Mouse (Mus musculus): ENCODE data around the gene 1600014C10Rik. TPM values are rescaled to one million over a fixed set of nuclear protein-coding genes. Genes with fewer than 3 reads are reported as not detected.

1600014C10Rik gene
- total RNA-seq, 2 experiments from 2014 or later: 24.5 to 26.3 TPM

- peak; percentile 83 to 92 for DNase-seq (ENCODE audit: low spot score in 2 of 2)
Observed at GRCm38 (mm10) chr7:38183709-38184417, 846 bp downstream of the 1600014C10Rik start.

GRCm38 (mm10) chr7:38184418-38184745 is 1.4 kb downstream of the 1600014C10Rik start:
- DNase-seq (ENCODE audit: low spot score in 2 of 2): no peak

GRCm38 (mm10) chr7:38184786-38185185 is 1.8 kb downstream of the 1600014C10Rik start:
- DNase-seq (ENCODE audit: low spot score in 2 of 2): no peak

GRCm38 (mm10) chr7:38186861-38187260 is 3.8 kb downstream of the 1600014C10Rik start:
- DNase-seq (ENCODE audit: low spot score in 2 of 2): no peak

- no peak for DNase-seq (ENCODE audit: low spot score in 2 of 2)
Observed at GRCm38 (mm10) chr7:38187796-38188195, 4.8 kb downstream of the 1600014C10Rik start.

- no peak for DNase-seq (ENCODE audit: low spot score in 2 of 2)
Observed at GRCm38 (mm10) chr7:38188281-38189075, 5.5 kb downstream of the 1600014C10Rik start.

DNA sequence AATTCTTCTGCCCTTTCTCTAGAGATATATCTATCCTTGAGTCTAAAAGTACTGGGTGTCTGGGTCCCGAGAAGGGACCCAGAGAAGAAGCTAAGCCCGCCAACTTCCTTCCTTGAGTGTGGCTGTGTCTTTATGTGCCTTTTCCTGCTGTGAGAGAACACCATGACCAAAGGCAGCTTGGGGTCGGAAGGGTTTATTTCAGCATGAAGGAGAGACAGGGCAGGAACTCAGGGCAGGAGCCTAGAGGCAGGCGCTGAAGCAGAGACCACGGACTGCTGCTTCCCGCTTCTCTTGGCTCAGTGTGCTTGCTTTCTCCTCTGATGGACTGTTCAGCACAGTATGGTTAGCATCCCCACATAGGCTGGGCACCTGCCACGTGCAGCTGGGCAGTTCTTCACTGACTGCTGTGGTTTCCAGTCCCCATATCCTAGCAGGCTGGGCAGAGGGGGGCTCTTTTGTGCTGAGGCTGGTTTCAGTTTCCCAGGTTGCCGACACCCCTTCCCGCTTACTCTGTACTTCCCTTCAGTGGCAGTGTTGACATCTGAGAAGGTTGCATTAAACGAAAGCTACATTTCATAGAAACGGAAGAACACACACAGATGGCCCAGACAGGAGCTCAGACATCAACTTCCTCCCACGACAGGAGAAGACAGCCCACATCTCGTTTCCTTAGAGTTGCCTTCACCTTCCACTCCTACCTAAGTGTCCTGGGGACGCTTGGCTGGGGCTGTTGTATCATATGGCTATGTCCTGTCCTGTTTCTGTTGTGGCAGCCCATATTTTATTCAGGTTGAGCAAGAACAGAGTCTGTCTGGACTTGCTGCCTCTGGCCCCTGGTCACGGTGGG is 6.3 kb downstream of the 1600014C10Rik start:
- DNase-seq (ENCODE audit: low spot score in 2 of 2): no peak

GRCm38 (mm10) chr7:38190056-38190835 is 7.2 kb downstream of the 1600014C10Rik start:
- DNase-seq (ENCODE audit: low spot score in 2 of 2): no peak

DNA sequence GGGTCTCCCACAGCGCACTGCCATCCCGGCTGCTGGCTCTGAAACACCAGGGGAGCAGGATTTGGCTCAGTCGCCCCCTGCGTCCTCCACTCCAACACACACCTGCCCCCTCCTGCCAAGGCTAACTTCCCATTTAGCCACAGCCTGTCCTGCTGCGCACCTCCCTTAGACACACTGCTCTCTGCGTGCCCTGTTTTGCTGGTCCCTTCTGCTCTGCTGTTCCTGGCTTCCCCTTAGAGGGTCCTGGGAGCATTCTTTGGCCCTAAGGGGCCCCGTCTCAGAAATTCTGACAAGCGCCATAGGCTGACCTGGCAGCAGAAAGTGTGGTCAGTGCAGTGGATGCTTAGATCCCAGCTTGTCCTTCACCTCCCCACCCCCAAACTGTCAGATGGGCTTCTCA is 8.1 kb downstream of the 1600014C10Rik start:
- no peak for DNase-seq (ENCODE audit: low spot score in 2 of 2)

DNA sequence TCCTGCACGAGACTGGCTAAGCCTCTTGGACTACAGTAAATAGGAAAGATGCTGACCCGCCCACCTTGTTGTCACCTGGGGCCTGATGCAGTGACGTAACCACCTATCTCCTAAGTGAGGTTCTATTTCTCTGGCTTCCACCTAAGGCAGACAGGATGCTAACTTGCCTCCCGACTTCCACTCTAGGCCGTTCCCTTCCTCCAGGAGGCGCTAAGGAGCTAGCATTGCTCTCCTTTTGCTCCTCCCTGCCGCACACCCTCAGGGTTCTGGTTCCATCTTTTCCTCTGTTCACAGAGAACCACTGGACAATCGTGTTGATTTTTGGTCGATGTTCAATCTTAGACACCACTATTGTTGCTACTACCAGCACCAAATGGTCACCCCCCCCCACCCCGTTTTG is 8.6 kb downstream of the 1600014C10Rik start:
- no peak for DNase-seq (ENCODE audit: low spot score in 2 of 2)

DNA sequence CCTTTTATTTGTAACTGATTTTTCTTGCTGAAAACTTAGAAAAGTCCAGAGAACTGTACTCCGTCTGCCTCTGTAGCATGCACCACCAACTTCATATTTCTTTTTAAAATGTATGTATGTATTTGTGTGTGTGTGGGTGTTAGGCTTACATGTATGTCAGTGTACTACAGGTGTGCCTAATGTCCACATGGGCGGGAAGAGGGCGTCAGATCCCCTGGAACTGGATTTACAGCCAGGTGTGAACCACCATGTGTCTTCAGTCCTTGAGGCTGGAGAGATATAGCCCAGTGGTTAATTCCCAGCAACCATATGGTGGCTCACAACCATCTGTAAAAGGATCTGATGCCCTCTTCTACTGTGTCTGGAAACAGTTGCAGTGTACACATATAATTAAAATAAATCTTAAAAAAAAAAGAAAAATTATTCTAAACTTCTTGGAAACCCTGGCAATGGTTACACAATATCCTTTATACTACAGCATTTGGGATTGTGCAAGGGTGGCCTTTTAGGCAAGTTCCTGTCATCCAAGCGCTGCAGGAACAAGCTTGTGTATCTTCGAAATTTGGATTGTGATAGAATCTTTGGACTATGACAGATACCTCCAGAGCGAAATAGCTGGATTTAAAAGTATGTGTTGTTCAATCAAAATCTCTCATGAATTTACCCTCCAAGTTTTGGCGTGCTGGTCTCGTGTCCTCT is 17.0 kb downstream of the 1600014C10Rik start:
- no peak for DNase-seq (ENCODE audit: low spot score in 2 of 2)

DNA sequence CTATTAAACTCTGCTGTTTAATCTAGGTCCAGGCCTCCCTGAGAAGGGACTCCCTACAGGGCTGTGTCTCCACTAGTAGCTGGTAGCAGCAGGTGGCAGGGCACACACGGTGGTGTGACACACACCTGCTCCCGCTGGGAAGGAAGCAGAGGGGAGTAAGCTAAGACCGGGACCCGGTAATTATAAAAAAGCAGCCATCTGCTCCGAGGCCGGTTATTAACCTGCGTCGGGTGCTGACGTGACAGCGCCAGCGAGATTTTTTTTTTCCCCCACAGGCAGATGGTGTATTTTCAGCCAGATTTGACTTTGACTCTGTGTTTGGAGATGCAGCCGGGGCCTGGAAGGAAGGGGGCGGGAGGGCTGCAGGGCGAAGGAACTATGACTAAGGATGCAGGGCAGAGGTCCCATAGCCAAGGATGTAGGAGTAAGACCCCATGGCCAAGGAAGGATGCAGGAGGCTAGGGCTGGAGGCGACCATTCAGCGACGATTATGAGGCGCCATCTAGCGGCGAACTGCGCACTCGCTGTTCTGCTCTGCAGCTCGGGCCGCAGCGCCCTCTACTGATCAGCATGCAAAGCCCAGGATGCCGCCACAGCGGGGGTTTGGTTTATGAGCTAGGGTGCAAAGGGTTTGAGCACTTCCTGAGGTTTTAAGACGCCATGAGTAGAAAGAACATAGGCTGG is 17.7 kb downstream of the 1600014C10Rik start:
- peak; percentile 91 to 95 for DNase-seq (ENCODE audit: low spot score in 2 of 2)

DNA sequence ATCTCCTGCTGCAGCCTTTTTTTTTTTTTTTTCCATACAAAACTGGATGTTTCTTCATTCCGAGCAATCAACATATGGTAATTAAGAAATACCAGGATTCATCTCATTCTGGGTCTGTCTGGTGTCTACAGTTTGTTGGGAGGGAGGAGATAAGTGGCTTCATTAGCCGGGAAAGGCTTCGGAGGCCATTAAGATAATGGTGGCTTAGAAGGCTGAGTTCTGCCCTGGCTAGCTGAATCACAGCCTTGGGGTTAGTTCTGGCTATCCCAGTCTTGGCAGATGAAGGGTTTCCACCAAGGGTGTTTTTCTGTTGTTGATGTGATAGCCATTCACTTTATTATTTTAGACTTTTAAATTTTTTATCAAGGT is 18.3 kb downstream of the 1600014C10Rik start:
- no peak for DNase-seq (ENCODE audit: low spot score in 2 of 2)

GRCm38 (mm10) chr7:38204314-38204713 is 21.3 kb downstream of the 1600014C10Rik start:
- DNase-seq (ENCODE audit: low spot score in 2 of 2): no peak

DNA sequence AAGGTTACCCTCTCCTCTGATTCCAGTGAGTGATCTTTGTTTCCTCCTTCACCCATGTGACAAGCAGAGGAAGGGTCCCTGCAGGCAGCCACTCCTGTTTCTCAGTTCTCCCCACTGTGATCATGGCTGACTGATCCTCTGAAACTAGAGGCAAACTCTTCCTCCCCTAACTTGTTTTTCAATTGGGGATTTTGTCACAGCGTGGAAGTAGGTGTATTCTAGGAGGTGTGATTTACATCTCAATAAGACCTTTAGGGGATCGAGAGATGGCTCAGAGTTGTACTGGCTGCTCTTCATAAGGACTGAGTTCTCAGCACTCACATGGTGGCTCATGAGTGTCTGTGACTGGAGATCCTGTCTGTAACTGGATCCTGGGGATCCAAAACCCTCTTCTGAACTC is 22.8 kb downstream of the 1600014C10Rik start:
- no peak for DNase-seq (ENCODE audit: low spot score in 2 of 2)

- DNase-seq (ENCODE audit: low spot score in 2 of 2): no peak
Observed at GRCm38 (mm10) chr7:38206564-38206963, 23.5 kb downstream of the 1600014C10Rik start.

- no peak for DNase-seq (ENCODE audit: low spot score in 2 of 2)
Observed at GRCm38 (mm10) chr7:38208969-38209368, 26.0 kb downstream of the 1600014C10Rik start.

DNA sequence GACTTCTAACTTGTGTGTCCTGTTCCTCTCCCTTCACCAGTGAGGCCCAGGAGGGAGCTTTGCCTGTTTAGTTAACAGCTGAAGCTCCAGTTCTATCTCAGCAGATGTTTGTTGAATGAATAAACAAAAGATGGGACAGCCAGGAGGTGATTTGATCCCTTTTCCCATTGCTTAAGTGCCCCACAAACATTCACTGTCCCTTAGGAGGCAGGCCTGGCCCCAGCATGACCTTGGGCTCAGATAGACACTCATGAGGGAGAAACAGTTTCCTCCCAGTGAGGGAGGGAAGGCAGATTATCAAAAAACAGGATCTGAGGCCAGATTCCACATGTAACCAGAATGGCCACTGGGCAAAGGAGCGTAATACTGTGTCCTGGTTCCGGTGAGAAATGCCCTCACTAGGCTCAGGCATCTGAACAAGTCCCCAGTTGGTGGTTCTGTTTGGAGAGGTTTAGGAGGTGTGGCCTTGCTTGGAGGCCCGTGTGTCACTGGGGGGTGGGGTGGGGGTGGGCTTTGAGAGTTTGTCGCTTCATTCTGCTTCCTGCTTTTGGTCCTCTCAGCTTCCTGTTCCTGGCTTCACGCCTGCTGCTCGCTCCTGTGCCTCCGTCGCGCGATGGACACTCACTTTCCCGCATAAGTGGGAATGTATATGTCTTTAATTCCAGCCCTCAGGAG is 26.6 kb downstream of the 1600014C10Rik start:
- no peak for DNase-seq (ENCODE audit: low spot score in 2 of 2)

GRCm38 (mm10) chr7:38212651-38213062 is 29.6 kb downstream of the 1600014C10Rik start:
- DNase-seq (ENCODE audit: low spot score in 2 of 2): no peak

Data from left cerebral cortex, adult 18-20 months (tissue).